Mouse (Mus musculus) ovary, postnatal 10 days (tissue): Measurements from ENCODE around the gene Slc38a6.

ENCODE experiments used
- DNase-seq: peaks from one replicate; pipeline ENCODE4 v3.0.0; 2022; ENCODE audit warnings: low spot score

Gene Slc38a6

GRCm38 (mm10) chr12:73324180-73324586, 37.6 kb downstream of the Slc38a6 start:
- DNase-seq: no peak

DNA sequence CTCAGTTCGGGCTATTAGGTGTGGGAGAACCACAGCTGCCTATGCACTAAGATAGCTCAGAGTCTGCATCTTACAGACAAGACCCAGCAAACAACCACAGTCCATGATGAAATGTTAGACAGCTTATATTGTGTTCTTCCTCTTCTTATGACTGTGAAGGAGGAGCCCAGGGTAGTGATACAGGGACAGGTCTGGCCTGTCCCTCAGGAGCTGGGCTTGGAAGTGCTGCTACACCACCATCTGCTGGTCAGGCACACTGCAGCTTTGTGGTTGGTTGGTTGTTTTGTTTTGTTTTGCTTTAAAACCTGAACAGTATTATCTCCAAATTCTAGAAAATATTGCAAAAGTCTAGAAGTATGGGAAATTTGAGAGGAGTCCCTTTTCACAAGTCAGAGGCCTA, 38.2 kb downstream of the Slc38a6 start:
- no peak for DNase-seq

GRCm38 (mm10) chr12:73325181-73325580, 38.6 kb downstream of the Slc38a6 start:
- DNase-seq: no peak

- no peak for DNase-seq
Measured at GRCm38 (mm10) chr12:73325617-73326016, 39.0 kb downstream of the Slc38a6 start.

DNA sequence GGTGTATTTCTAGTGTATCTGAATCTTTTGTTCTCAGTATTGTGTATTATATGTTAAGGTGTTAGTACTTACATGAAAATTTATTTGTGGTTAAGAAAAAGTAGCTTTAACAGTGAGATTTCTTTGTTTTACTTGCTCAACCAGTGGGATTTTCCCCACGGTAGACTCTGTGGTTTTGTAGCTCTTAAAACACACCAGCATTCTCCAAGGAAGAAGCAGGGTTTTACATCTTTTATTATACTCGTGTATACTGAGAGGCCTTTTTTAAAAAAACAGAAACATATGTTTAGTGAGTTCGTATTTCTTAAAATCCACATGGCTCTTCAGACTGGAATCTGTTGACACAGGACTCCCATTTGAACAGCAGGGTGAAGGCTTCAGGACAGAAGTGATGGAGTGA, 40.8 kb downstream of the Slc38a6 start:
- DNase-seq: no peak

- DNase-seq: no peak
Measured at GRCm38 (mm10) chr12:73328448-73329167, 42.0 kb downstream of the Slc38a6 start.

DNA sequence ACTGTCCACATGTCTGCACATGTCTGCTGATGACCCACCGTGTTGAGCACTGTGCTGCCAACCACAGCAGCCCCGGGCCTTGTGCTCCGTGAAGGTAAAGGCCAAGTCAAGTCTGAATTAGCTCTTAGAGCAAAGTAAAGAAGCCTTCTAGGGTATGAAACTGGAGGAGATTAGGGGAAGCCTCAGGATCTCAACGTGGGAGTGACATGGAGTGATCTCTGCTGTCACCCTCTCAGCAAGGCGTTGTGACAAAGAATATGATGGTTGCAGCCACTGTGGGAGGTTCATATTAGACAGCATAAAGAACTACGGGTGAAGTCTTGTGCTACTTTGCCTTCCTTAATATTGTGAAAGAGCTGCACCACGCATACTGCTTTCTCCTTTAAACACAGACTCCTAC, 43.7 kb downstream of the Slc38a6 start:
- no peak for DNase-seq

DNA sequence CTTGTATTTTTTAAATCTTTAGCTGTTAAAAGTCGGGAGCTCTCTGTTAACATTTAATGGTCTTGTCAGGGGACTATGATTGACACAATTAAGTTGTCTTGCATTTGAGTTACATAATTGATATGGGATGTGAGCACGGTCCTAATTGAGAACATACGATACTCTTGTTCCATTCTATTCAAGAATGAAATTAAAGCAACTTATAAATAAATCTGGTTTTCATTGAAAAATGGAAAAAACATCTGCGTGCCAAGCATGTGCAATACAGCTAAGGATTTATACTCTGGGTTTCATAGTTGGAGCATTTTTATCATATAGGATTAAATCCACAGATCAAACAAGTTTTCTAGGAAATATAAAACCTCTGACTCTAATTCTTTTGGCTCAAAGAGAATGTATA, 46.1 kb downstream of the Slc38a6 start:
- no peak for DNase-seq

GRCm38 (mm10) chr12:73334051-73334551, 47.5 kb downstream of the Slc38a6 start:
- DNase-seq: no peak

DNA sequence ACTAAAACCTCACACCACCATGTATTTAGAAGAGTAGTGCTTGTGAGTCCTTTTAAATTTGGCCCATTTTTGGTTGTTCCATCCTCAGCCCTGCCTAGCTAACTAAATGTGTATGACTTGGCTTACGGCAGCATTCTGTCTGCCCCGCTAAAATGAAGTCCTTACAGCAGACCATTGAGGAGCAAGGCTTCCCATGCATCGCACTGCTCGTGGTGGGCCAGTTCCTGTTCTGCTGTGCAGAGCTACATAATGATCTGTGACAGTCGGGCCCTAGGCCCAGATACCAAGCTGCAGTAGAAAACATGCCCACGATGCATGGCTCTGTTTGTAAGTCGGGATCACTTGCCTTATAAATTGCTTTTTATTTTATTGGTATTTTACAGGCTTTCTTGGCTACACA, 50.5 kb downstream of the Slc38a6 start:
- no peak for DNase-seq

DNA sequence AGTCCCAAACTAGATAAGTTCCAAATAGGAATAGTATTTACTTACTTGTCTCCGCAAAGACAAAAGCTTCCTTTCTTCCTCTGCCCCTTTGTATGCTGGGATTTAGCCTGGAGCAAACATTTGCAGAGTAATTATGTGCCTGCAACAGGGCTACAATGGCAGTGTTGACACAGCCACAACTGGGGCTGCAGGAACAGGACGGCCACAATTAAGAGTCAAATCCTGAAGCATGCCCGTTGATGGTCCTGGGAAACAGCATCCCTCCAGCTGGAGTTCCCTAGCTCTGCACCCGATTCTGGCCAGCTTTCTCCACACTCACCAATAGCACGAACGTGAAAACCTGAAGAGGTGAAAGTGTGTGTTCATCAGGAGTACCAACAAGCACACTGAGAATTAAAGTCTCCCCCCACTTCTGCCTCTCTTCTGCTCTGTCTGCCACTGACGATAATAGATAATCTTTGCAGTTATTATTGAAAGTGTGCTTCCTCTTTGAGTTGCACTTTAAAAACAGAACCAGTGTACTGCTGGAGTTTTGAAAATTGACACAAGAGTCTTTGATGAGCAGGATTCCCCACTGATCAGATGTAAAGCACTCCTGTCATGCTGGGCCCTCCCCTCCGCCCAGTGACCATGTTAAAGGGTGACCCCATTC, 54.2 kb downstream of the Slc38a6 start:
- DNase-seq: no peak

- no peak for DNase-seq
Measured at GRCm38 (mm10) chr12:73341703-73342663, 55.4 kb downstream of the Slc38a6 start.

- no peak for DNase-seq
Measured at GRCm38 (mm10) chr12:73344300-73344699, 57.7 kb downstream of the Slc38a6 start.

- no peak for DNase-seq
Measured at GRCm38 (mm10) chr12:73345157-73345556, 58.6 kb downstream of the Slc38a6 start.

DNA sequence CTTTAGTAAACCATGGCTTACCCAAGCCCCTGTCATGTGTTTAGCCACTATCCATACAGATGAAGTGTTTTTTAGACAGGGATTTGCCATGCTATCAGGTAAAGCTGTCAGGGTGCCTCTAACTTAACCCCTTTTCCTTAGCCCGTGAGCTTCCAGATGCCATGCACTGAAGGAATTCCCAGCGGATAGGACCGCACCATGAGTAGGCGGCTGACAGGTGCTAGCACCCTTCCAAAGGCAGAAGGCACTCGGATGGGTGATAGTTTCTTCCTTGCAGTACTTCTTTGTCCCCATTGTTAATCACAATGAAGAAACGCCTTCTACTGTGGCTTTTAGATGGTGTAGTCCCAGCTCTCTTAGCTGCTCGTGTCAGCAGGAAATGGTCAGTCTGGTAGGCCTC, 60.6 kb downstream of the Slc38a6 start:
- DNase-seq: no peak

DNA sequence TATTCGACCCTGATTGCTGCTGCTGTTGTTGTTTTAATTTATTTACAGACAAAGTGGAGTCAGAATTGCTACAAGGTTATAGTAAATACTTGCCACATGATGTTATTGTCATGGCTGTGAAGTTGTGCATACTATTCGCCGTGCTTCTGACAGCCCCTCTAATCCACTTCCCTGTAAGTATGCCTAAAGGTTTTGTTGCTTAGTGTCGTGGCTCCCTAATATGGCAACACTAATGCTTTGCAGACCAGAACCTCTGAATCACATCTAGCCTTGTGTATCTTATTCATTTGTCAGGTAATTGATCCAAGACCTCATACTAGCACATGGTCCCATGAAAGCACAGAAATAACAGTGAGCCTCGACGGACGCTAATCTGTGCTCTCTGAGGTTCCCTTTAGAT, 63.9 kb downstream of the Slc38a6 start:
- DNase-seq: no peak

DNA sequence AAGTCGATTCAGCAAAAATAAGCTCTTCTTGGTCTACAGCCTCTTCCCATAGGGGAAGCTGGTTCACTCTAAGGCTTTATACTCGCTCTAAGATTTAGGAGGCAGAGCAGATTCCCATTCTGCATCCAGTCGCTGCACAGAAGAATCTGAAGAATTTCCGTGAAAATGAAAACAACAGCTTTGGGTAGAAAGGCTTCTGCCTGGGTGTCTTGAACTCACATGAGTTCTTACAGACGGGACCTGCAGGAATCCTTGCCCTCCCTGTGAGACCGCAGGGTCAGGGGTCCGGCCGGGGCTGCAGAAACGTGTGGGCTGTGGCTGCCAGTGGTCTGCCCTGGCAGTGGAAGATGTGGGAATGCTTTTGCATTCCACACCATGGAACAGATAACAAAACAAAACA, 64.4 kb downstream of the Slc38a6 start:
- DNase-seq: no peak

DNA sequence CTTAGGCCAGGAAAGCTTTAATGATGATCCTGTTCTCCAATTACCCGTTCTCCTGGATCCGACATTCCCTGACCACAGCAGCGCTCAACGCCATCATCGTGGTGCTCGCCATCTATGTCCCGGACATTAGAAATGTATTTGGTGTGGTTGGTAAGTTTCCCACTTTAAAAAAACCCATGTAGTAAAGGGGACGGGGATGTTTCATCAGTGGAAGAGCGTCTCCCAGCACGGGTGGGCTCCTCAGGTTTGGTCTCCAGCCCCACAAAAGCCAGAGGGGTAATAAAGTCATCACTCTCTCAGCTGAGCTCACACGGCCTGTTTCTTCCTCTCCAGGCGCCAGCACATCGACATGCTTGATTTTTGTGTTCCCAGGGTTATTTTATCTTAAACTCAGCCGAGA, 65.2 kb downstream of the Slc38a6 start:
- DNase-seq: no peak

DNA sequence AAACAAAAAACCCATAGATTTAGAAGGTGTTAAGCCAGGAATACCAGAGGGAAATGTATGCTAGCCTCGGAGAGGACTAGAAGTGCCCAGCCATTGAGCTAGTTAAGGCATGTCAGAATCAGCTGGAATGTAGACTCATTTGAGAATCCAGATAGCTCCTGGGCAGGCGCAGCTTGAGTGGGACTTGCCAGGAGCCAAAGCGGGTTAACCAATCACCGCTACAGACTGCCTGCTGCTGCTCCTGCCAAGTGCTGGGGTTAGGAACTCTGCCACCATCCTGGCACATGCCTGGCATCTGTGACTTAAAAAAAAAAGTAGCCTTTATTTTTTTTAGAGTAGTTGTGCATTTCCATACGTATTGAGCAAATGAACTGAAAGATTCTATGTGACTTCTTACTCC, 66.8 kb downstream of the Slc38a6 start:
- no peak for DNase-seq

DNA sequence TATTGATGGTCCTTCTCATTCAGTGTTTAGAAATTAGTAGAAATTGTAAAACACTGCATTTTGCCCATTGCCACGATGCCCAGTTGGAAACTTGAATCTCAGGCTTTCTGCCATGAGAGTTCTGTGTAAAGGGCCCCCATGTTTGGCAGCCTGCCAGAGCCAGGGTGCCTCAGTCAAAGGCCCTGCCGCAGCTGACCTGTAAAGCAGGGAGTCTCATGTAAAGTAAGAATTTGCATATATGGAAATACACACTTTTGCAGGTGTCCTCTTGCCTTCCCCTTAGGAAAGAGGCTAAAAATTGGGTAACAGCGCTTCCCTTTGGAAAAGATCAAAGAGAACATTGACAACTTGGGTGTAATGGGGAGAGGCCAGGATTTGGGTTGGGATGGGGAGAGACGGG, 67.9 kb downstream of the Slc38a6 start:
- no peak for DNase-seq

GRCm38 (mm10) chr12:73355084-73355775, 68.7 kb downstream of the Slc38a6 start:
- no peak for DNase-seq

DNA sequence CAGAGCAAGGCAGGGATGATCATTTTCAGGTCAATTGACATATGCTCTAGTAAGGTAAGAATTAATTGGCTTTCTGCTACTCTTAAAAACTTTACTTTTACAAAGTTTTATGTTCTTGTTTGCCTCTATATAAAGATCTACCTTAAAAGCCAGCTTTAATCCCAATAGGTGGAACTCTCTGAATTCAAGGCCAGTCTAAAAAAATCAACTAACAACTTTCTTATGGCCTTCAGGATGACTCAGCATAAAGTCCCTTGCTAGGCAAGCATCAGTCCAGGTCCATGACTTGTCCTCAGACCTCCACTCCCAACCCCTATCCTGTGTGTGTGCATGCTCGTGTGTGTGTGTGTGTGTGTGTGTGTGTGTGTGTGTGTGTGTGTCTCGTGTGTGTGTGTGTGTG, 70.1 kb downstream of the Slc38a6 start:
- no peak for DNase-seq
